Mouse (Mus musculus): ENCODE measurements around the gene Gm43517. TPM values are rescaled to one million over a fixed set of nuclear protein-coding genes. Genes with fewer than 3 reads are reported as not detected.

Gene Gm43517
- not detected for total RNA-seq (2021)
- long read RNA-seq, experiment 1 = 0 reads
- long read RNA-seq, experiment 2 = 0 reads

- intact Hi-C loops (cut with DNase I; ENCODE audit: low total_unique reads) = no loop called here
- DNase-seq = no peak
These were observed at the start of gene Gm43517 for GRCm38 (mm10) chr12:49384876-49385630. Gene Gm43517 (plus strand): TSS chr12:49385174.

- intact Hi-C loops (cut with DNase I; ENCODE audit: low total_unique reads) = no loop called here
- no peak for DNase-seq
These were observed 35.3 kb upstream of the Gm43517 start for GRCm38 (mm10) chr12:49349697-49350096.

GRCm38 (mm10) chr12:49368931-49369330 lies 16.0 kb upstream of the Gm43517 start:
- intact Hi-C loops (cut with DNase I; ENCODE audit: low total_unique reads) = no loop called here
- no peak for DNase-seq

- no peak for DNase-seq
- intact Hi-C loops (cut with DNase I; ENCODE audit: low total_unique reads) = no loop called here
These were observed 12.8 kb upstream of the Gm43517 start for GRCm38 (mm10) chr12:49372170-49372569.

GRCm38 (mm10) chr12:49373176-49373575 lies 11.8 kb upstream of the Gm43517 start:
- no peak for DNase-seq
- intact Hi-C loops (cut with DNase I; ENCODE audit: low total_unique reads) = no loop called here

GRCm38 (mm10) chr12:49373821-49374605 lies 11.0 kb upstream of the Gm43517 start:
- intact Hi-C loops (cut with DNase I; ENCODE audit: low total_unique reads) = no loop called here
- DNase-seq = no peak

GRCm38 (mm10) chr12:49374606-49374995 lies 10.4 kb upstream of the Gm43517 start:
- intact Hi-C loops (cut with DNase I; ENCODE audit: low total_unique reads) = no loop called here
- DNase-seq = no peak

- no peak for DNase-seq
- intact Hi-C loops (cut with DNase I; ENCODE audit: low total_unique reads) = no loop called here
These were observed 9.3 kb upstream of the Gm43517 start for GRCm38 (mm10) chr12:49375427-49376317.

GRCm38 (mm10) chr12:49376318-49376992 lies 8.5 kb upstream of the Gm43517 start:
- no peak for DNase-seq
- intact Hi-C loops (cut with DNase I; ENCODE audit: low total_unique reads) = no loop called here

GRCm38 (mm10) chr12:49377281-49377970 lies 7.5 kb upstream of the Gm43517 start:
- no peak for DNase-seq
- intact Hi-C loops (cut with DNase I; ENCODE audit: low total_unique reads) = no loop called here

- no peak for DNase-seq
- intact Hi-C loops (cut with DNase I; ENCODE audit: low total_unique reads) = no loop called here
These were observed 6.1 kb upstream of the Gm43517 start for GRCm38 (mm10) chr12:49378920-49379319.

GRCm38 (mm10) chr12:49379446-49379845 lies 5.5 kb upstream of the Gm43517 start:
- DNase-seq = no peak
- intact Hi-C loops (cut with DNase I; ENCODE audit: low total_unique reads) = no loop called here

GRCm38 (mm10) chr12:49380442-49380841 lies 4.5 kb upstream of the Gm43517 start:
- intact Hi-C loops (cut with DNase I; ENCODE audit: low total_unique reads) = no loop called here
- no peak for DNase-seq

- DNase-seq = no peak
- intact Hi-C loops (cut with DNase I; ENCODE audit: low total_unique reads) = no loop called here
These were observed 3.9 kb upstream of the Gm43517 start for GRCm38 (mm10) chr12:49381031-49381525.

GRCm38 (mm10) chr12:49381721-49382365 lies 3.1 kb upstream of the Gm43517 start:
- intact Hi-C loops (cut with DNase I; ENCODE audit: low total_unique reads) = no loop called here

GRCm38 (mm10) chr12:49382565-49383520 lies 2.1 kb upstream of the Gm43517 start, which contains the start of gene Foxg1:
Gene Foxg1 (plus strand): TSS chr12:49382660.
- intact Hi-C loops (cut with DNase I; ENCODE audit: low total_unique reads) = no loop called here
- no peak for DNase-seq

More at GRCm38 (mm10) chr12:49381721-49382365, 3.1 kb upstream of the Gm43517 start:
- no peak for DNase-seq

Data from gastrocnemius, postnatal 14 days (tissue).